Mouse (Mus musculus) kidney, adult 18-20 months (tissue): ENCODE measurements around the gene Dynlt1c.
"Not testable (repeated sequence)": the region's sequence is repeated elsewhere in the genome, so short reads cannot be mapped to it uniquely, and the experiment has no call there.

Experiments used
- DNase-seq: peaks from one replicate; pipeline ENCODE4 v3.0.0; 2021

Gene Dynlt1c

GRCm38 (mm10) chr17:6656471-6656870 is 55.0 kb downstream of the Dynlt1c start:
- DNase-seq, result not testable (repeated sequence)

DNA sequence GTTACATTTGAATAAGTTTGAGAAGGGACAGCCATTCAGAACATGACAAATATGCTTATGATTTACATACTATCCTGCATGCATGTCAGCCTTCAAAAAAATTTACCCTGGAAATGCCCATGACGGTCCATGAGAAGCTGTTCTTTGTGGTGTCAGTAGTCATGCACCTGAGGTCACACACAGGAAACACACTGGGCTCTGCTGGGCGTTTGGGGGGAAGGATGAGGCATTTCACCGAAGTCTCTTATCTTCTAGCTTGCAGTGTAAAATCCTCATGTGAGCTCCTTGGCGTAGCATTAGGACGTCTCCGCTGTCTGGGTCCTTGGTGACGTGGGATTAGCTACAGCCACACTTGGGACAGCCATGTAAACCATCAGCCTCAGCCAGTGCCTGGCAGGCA is 57.3 kb downstream of the Dynlt1c start, which contains the start of gene Sytl3:
Gene Sytl3 (plus strand): TSS at position 293 of the 400 bp plus-strand sequence.
- not testable (repeated sequence) for DNase-seq
